Mouse (Mus musculus) Patski (cell line): ENCODE results near the gene Rtp4. TPM values are rescaled to one million over a fixed set of nuclear protein-coding genes. Genes with fewer than 3 reads are reported as not detected.

Experiments
- ATAC-seq: fragments of 100-300 bp; one replicate; pipeline ENCODE4 v1.8.0; 2021
- CTCF ChIA-PET: fragments of 350-600 bp; sonication (Branson Sonifier 250); formaldehyde crosslinking; loops from one replicate; lab custom pipeline; 2022; ENCODE audit warnings: inconsistent platforms; lab: Charles Lee
- POLR2A ChIA-PET: fragments of 350-600 bp; sonication (Branson Sonifier 250); formaldehyde crosslinking; loops from one replicate; lab custom pipeline; 2022; ENCODE audit warnings: antibody characterized with exemption, inconsistent platforms; lab: Charles Lee
- DNase-seq: peaks from one replicate; pipeline ENCODE4 v3.0.0-alpha.2; 2011; ENCODE audit warnings: low read depth, low spot score
- H3K27me3 ChIP-seq: fragments of 371-371 bp; one replicate; pipeline ENCODE4 v1.5.1; 2021
- CTCF ChIP-seq: fragments of 100-300 bp; IDR thresholded peaks from one replicate; pipeline ENCODE4 v1.5.1; 2021
- in situ Hi-C: fragments of 300-500 bp; cut with MboI; formaldehyde crosslinking; loops from 3 replicates; pipeline ENCODE4 v1.11.1; 2018; ENCODE audit warnings: low pct_unique_long_range_greater_than_20kb, mixed read lengths
- polyA plus RNA-seq: library from polyadenylated mRNA; unstranded; gene quantifications from one replicate; pipeline ENCODE4 v1.2.3, GENCODE M21; 2021

Rtp4 gene
- polyA plus RNA-seq, 1 experiment from 2014 or later, result 5.0 TPM

- ATAC-seq (no peak), DNase-seq (no peak)
- no peaks in the 10 kb centered on the region for H3K27me3 ChIP-seq
- POLR2A ChIA-PET, result no interaction called here
- TF ChIP-seq CTCF, result no peak
- CTCF ChIA-PET, result no interaction called here
- in situ Hi-C loops, result loop anchor here (5.0 kb wide), 1 partner anchor 75 kb away; no protein-coding TSS in a partner anchor
Observed at GRCm38 (mm10) chr16:23557669-23558068, 37.6 kb downstream of the Rtp4 start.

DNA sequence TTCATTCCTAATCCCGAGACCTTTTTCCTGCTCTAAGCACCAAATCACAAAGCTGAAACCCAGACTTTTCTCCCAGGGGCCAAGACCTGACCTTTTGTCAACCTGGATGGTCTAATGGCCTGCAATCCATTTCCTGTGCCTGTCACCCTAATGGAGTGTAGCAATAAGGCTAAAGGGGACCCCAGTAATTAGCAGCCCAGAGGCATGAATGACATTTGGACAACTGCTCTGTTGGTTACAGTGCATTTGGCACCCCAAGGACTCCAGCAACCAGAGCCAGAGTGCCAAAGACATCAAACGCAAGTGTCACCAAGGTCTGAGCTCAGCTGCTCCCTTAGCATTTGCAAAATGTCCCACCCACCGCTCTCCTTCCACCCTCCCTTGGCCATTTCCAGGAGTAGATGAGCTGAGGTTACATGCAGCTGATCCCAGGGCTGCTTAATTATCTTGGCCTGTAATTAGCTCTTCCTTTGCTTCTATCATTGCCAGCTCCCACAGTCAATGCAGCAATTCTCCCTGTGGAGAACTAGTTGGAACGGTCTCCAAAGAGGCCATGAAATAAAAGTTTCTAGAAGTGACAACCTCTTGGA lies 48.4 kb downstream of the Rtp4 start:
- POLR2A ChIA-PET, result no interaction called here
- TF ChIP-seq CTCF, result no peak
- ATAC-seq, result no peak
- in situ Hi-C loops, result no loop called here
- no peaks in the 10 kb centered on the region for H3K27me3 ChIP-seq
- no peak for DNase-seq
- CTCF ChIA-PET, result interaction anchor here (2.3 kb wide), 1 partner anchor 17 kb away, joined by 6 read pairs; no protein-coding TSS in a partner anchor

DNA sequence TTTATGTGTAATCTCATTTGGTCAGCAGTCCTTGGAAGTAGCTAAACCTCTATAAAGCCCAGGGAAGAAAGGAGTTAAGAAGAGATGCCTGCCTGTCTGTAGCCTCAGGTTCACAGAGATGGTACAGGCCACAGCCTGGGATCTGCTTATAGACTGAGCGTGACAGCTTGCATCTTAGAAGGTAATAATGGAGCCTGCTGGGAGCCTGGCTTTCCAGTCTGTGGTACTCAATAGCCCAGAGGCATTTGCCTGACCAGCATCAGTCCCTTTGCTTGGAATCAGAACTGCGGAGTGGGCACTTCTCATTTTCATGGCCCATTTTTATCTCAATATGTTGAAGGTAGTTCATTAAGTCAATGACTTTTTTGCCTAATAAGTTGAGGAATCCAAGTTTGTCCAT lies 54.5 kb downstream of the Rtp4 start:
- TF ChIP-seq CTCF, result no peak
- ATAC-seq (no peak), DNase-seq (no peak)
- ChIA-PET POLR2A (no interaction called here), CTCF (no interaction called here)
- no peaks in the 10 kb centered on the region for H3K27me3 ChIP-seq
- in situ Hi-C loops, result no loop called here

DNA sequence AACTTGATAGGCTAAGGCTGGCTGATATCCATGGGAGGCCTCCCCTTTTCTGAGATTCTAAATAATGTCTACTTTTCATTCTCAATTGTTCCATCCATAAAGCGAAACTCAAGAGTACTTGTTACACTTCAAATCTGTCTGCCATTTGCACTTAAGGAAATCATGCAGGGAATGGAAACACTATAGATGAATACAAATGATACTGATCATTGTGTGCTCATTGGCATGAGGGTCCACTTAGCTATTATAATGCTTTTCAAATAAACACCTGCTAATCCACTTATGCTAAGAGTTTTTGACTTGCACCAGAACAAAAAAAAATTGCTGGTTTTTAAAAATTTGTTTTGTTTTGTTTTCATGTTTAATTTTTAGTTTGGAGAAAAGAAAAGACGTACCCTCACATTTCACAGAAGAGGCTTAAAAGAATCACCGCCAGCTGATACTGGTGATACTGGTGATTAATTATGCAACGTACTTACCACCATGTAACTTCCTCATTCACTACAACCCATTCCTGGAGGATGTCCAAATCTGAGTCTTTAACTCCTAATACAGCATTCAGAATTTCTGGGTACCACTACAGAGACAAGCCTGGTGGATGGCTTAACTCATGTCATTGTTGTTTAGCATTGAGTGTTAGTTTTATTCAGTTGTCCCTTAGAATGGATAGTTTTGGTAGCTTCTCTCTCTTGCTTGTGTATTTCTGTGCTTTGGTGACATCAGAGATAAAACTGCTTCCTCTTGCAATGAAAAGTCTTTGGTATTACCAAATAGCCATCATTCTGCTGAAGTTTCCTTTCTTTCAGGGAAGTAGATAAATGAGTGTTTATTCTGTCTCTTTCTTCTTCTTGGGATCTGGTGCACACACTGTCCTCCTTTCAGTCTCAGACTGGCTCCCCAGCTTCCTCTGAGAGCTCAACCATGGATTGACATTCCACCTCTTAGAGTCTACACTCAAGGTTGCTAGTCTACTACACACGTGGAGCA lies 71.3 kb downstream of the Rtp4 start:
- no peak for DNase-seq

GRCm38 (mm10) chr16:23592501-23592900 lies 72.4 kb downstream of the Rtp4 start:
- H3K27me3 ChIP-seq, result no peaks in the 10 kb centered on the region
- POLR2A ChIA-PET, result no interaction called here
- TF ChIP-seq CTCF, result no peak
- in situ Hi-C loops, result no loop called here
- CTCF ChIA-PET, result no interaction called here
- DNase-seq (no peak), ATAC-seq (no peak)

More for the DNA sequence above, 71.3 kb downstream of the Rtp4 start:
- ChIA-PET CTCF (no interaction called here), POLR2A (no interaction called here)
- ATAC-seq, result no peak
- H3K27me3 ChIP-seq, result no peaks in the 10 kb centered on the region
- in situ Hi-C loops, result no loop called here
- TF ChIP-seq CTCF, result no peak

DNA sequence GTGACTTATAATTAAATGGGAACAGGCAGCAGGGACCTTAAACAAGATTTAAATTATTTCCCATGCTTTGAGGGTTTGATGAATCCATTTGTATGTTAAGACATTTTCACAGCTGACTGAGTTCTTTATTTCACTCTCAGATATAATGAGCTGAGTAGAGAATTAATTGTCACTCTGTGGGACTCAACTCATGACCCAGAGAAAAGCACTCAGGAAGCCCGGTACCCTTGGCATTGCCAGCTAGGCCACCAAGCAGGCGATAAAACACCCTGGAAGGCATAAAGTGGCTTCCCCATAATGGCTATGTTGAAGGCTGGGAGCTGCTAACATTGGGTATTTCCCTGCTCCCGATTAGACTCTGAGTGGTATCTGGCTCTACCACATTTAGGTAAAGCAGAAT lies 76.6 kb downstream of the Rtp4 start:
- no peak for TF ChIP-seq CTCF
- in situ Hi-C loops, result no loop called here
- ATAC-seq (no peak), DNase-seq (no peak)
- H3K27me3 ChIP-seq, result no peaks in the 10 kb centered on the region
- ChIA-PET CTCF (no interaction called here), POLR2A (no interaction called here)

DNA sequence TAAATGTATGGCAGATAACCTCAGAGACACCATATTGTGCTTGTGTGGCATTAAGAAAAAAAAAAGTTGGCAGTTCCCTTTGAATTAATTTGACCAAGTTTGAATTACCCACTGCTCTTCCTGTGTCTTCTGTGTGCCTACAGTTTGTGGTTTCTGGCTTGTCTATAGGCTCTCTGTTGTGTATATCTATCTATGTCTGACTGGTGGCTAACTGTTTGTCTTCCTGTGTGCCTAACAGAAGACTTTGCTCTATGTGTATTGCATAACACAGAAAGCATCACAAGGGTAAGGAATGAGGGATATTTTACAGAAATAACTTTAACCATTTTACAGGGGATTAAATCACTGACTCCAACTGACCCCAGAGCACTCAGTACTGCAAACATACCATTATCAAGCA lies 77.9 kb downstream of the Rtp4 start:
- ChIA-PET POLR2A (no interaction called here), CTCF (no interaction called here)
- H3K27me3 ChIP-seq, result no peaks in the 10 kb centered on the region
- ATAC-seq (no peak), DNase-seq (no peak)
- in situ Hi-C loops, result no loop called here
- no peak for TF ChIP-seq CTCF

DNA sequence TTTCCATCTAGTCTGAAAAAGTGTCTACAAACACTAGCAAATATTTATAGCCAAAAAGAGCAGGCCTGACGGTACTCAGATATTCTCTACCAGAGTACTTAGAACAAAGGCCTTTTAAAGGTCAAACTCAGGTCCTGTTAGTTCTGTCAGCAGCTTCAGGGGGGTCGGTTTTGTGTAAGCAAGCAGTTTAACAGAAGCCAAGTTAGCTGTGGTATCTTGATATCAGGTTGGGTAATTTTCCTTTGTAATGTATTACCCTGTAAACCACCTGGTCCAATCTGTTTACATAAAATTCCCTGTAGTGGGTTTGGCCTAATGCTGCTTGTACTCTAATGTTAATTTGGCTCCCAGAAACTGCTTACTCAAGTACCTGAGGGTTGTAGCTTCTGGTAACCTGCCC lies 86.1 kb downstream of the Rtp4 start:
- DNase-seq, result no peak
- H3K27me3 ChIP-seq, result no peaks in the 10 kb centered on the region
- CTCF ChIA-PET, result no interaction called here
- TF ChIP-seq CTCF, result no peak
- in situ Hi-C loops, result no loop called here
- ATAC-seq, result no peak
- POLR2A ChIA-PET, result no interaction called here

DNA sequence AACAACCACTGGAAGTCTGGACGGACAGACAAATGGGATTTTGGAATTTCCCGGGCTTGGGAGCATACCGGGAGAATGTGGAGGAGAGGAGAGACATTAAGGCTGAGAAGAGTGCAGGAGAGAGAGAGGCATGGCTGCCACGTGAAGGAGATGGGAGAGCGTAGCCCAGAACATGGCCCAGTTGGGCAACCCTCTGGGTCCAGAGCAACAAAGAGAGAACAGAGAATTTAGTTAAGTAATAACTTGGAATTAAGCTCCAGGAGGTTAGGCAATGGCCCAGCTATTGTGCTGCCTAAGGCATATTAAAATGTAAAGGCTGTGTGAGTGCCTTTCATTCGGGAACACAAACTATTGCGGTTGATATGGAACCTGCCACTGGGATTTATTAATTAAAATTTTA lies 86.6 kb downstream of the Rtp4 start:
- in situ Hi-C loops, result no loop called here
- TF ChIP-seq CTCF, result no peak
- ATAC-seq (no peak), DNase-seq (no peak)
- ChIA-PET POLR2A (no interaction called here), CTCF (no interaction called here)
- H3K27me3 ChIP-seq, result no peaks in the 10 kb centered on the region

GRCm38 (mm10) chr16:23607911-23608410 lies 87.9 kb downstream of the Rtp4 start:
- ATAC-seq, result no peak
- no peaks in the 10 kb centered on the region for H3K27me3 ChIP-seq
- TF ChIP-seq CTCF, result no peak
- ChIA-PET POLR2A (interaction anchor here (0.8 kb wide), 2 partner anchors 33 to 56 kb away, joined by 3 to 4 read pairs; no protein-coding TSS in a partner anchor), CTCF (interaction anchor here (1.2 to 1.6 kb wide), 2 partner anchors 24 to 28 kb away, joined by 3 to 5 read pairs; no protein-coding TSS in a partner anchor)
- in situ Hi-C loops, result no loop called here
- DNase-seq, result no peak
